Mouse (Mus musculus): ENCODE measurements around the gene Cryzl1. TPM values are rescaled to one million over a fixed set of nuclear protein-coding genes. Genes with fewer than 3 reads are reported as not detected.

Gene Cryzl1
- polyA plus RNA-seq, 1 experiment from 2014 or later: 54.5 TPM

Other genes with a start within 250 kb of the Cryzl1 start
- gene Ifnar1, start 243.7 kb downstream of the Cryzl1 start, polyA plus RNA-seq (2014; fragmentation: Nextera tagmentation; extraction: Ambion mirVana): 37.1 and 38.6 TPM in 2 replicates
- 77.9 and 95.2 TPM in 2 replicates for gene Ifngr2, start 181.9 kb downstream of the Cryzl1 start, polyA plus RNA-seq (2014; fragmentation: Nextera tagmentation; extraction: Ambion mirVana)
- gene Tmem50b, start 131.2 kb downstream of the Cryzl1 start, polyA plus RNA-seq (2014; fragmentation: Nextera tagmentation; extraction: Ambion mirVana): 60.5 and 68.8 TPM in 2 replicates
- 2.2 and 3.5 TPM in 2 replicates for gene Dnajc28, start 109.9 kb downstream of the Cryzl1 start, polyA plus RNA-seq (2014; fragmentation: Nextera tagmentation; extraction: Ambion mirVana)
- 84.5 and 88.2 TPM in 2 replicates for gene Gart, start 82.0 kb downstream of the Cryzl1 start, polyA plus RNA-seq (2014; fragmentation: Nextera tagmentation; extraction: Ambion mirVana)
- 86.6 and 116 TPM in 2 replicates for gene Son, start 81.5 kb downstream of the Cryzl1 start, polyA plus RNA-seq (2014; fragmentation: Nextera tagmentation; extraction: Ambion mirVana)
- 20.5 and 20.7 TPM in 2 replicates for gene Donson, start 40.2 kb downstream of the Cryzl1 start, polyA plus RNA-seq (2014; fragmentation: Nextera tagmentation; extraction: Ambion mirVana)
- 26.6 and 29.5 TPM in 2 replicates for gene Itsn1, start 306 bp upstream of the Cryzl1 start, polyA plus RNA-seq (2014; fragmentation: Nextera tagmentation; extraction: Ambion mirVana)